Mouse (Mus musculus): ENCODE results near the gene Reck.

GRCm38 (mm10) chr4:43964951-43965684, 89.8 kb downstream of the Reck start:
- TF ChIP-seq POLR2A (IDR thresholded peaks at IDR 0.05; ENCODE audit: low read depth, low read length): no peak
- no peak for TF ChIP-seq CTCF (IDR thresholded peaks at IDR 0.05; ENCODE audit: borderline replicate concordance, insufficient read depth, low read length)
